Mouse (Mus musculus) hindbrain, embryonic 12.5 days (tissue): Measurements from ENCODE around the gene Map4k4. TPM values are rescaled to one million over a fixed set of nuclear protein-coding genes. Genes with fewer than 3 reads are reported as not detected.

Experiments
- ATAC-seq: fragments of 200-750 bp; cut with Nextera tagmentation; 2 replicates; pipeline ENCODE4 v1.8.0; 2017; ENCODE audit warnings: moderate TSS enrichment; ENCODE audit not compliant: low FRiP score
- H3K27ac ChIP-seq: fragments of 300-500 bp; sonication (generic); 2 replicates; pipeline ENCODE4 v1.5.1; 2016; ENCODE audit warnings: mild to moderate bottlenecking
- H3K27me3 ChIP-seq: fragments of 300-500 bp; sonication (generic); 2 replicates; pipeline ENCODE4 v1.6.1; 2016; ENCODE audit warnings: mild to moderate bottlenecking
- H3K36me3 ChIP-seq: fragments of 300-500 bp; sonication (generic); 2 replicates; pipeline ENCODE4 v1.6.1; 2016; ENCODE audit warnings: mild to moderate bottlenecking
- H3K4me1 ChIP-seq: fragments of 300-500 bp; sonication (generic); 2 replicates; pipeline ENCODE4 v1.6.1; 2016
- H3K4me2 ChIP-seq: fragments of 300-500 bp; sonication (generic); replicated peaks from 2 replicates; pipeline ENCODE4 v1.6.1; 2016; ENCODE audit warnings: mild to moderate bottlenecking
- H3K4me3 ChIP-seq: fragments of 300-500 bp; sonication (generic); 2 replicates; pipeline ENCODE4 v1.5.1; 2016; ENCODE audit warnings: mild to moderate bottlenecking
- H3K9ac ChIP-seq: fragments of 300-500 bp; sonication (generic); 2 replicates; pipeline ENCODE4 v1.6.1; 2016; ENCODE audit warnings: mild to moderate bottlenecking, moderate library complexity
- H3K9me3 ChIP-seq: fragments of 300-500 bp; sonication (generic); replicated peaks from 2 replicates; pipeline ENCODE4 v1.6.1; 2016; ENCODE audit warnings: mild to moderate bottlenecking
- WGBS: fragments of 180-500 bp; shearing (Covaris S2); methylation state at CpG from one replicate; pipeline ENCODE4 v1.1.7; 2016; 5-methylcytosine and 5-hydroxymethylcytosine counted together
- polyA plus RNA-seq: library from polyadenylated mRNA; unstranded; fragments of >200 nt; fragmentation: Nextera tagmentation; extraction: Ambion mirVana; gene quantifications from 2 replicates; pipeline ENCODE4 v1.2.1, GENCODE M21; 2016

The Map4k4 gene
- polyA plus RNA-seq, 1 experiment from 2014 or later = 66.2 TPM

- Histone ChIP-seq H3K36me3 (no peaks in the 10 kb centered on the region), H3K9me3 (no peaks in the 10 kb centered on the region), H3K4me1 (no peaks in the 10 kb centered on the region), H3K4me3 (no peak overlapping the region), H3K9ac (no peak overlapping the region), H3K27ac (no peak overlapping the region), H3K4me2 (no peak overlapping the region), H3K27me3 (no peaks in the 10 kb centered on the region)
- no peak for ATAC-seq
- WGBS = 89% methylated on average over 6 of the region's 6 CpGs
These were observed 145.0 kb downstream of the Map4k4 start for GRCm38 (mm10) chr1:40045686-40046085.

GRCm38 (mm10) chr1:40046600-40046999 lies 145.9 kb downstream of the Map4k4 start:
- H3K36me3 ChIP-seq = no peaks in the 10 kb centered on the region
- H3K27ac ChIP-seq = no peak overlapping the region
- no peaks in the 10 kb centered on the region for H3K4me1 ChIP-seq
- no peak for ATAC-seq
- no peaks in the 10 kb centered on the region for H3K9me3 ChIP-seq
- no peak overlapping the region for H3K4me2 ChIP-seq
- H3K9ac ChIP-seq = no peak overlapping the region
- H3K27me3 ChIP-seq = no peaks in the 10 kb centered on the region
- no peak overlapping the region for H3K4me3 ChIP-seq
- 89% methylated on average over 5 of the region's 5 CpGs for WGBS

- H3K36me3 ChIP-seq = no peaks in the 10 kb centered on the region
- no peak overlapping the region for H3K27ac ChIP-seq
- ATAC-seq = no peak
- H3K4me2 ChIP-seq = no peak overlapping the region
- no peaks in the 10 kb centered on the region for H3K27me3 ChIP-seq
- H3K9me3 ChIP-seq = no peaks in the 10 kb centered on the region
- no peak overlapping the region for H3K9ac ChIP-seq
- H3K4me3 ChIP-seq = no peak overlapping the region
- WGBS = 93% methylated on average over 6 of the region's 6 CpGs
- H3K4me1 ChIP-seq = no peaks in the 10 kb centered on the region
These were observed 150.4 kb downstream of the Map4k4 start for GRCm38 (mm10) chr1:40051157-40051556.

GRCm38 (mm10) chr1:40052156-40052555 lies 151.4 kb downstream of the Map4k4 start:
- Histone ChIP-seq H3K4me2 (no peak overlapping the region), H3K9me3 (no peaks in the 10 kb centered on the region), H3K27me3 (no peaks in the 10 kb centered on the region), H3K36me3 (no peaks in the 10 kb centered on the region), H3K27ac (no peak overlapping the region), H3K9ac (no peak overlapping the region), H3K4me1 (no peaks in the 10 kb centered on the region), H3K4me3 (no peak overlapping the region)
- ATAC-seq = no peak
- WGBS = 66% methylated on average over 8 of the region's 8 CpGs

- no peaks in the 10 kb centered on the region for H3K27me3 ChIP-seq
- no peak overlapping the region for H3K27ac ChIP-seq
- no peak overlapping the region for H3K4me2 ChIP-seq
- 86% methylated on average over 5 of the region's 5 CpGs for WGBS
- ATAC-seq = no peak
- H3K9ac ChIP-seq = no peak overlapping the region
- H3K9me3 ChIP-seq = no peaks in the 10 kb centered on the region
- no peaks in the 10 kb centered on the region for H3K4me1 ChIP-seq
- H3K4me3 ChIP-seq = no peak overlapping the region
- H3K36me3 ChIP-seq = no peaks in the 10 kb centered on the region
These were observed 152.4 kb downstream of the Map4k4 start for GRCm38 (mm10) chr1:40053071-40053470.

GRCm38 (mm10) chr1:40055051-40055450 lies 154.3 kb downstream of the Map4k4 start:
- ATAC-seq = no peak
- H3K27ac ChIP-seq = no peak overlapping the region
- H3K9me3 ChIP-seq = no peaks in the 10 kb centered on the region
- H3K36me3 ChIP-seq = no peaks in the 10 kb centered on the region
- 87% methylated on average over 7 of the region's 7 CpGs for WGBS
- H3K27me3 ChIP-seq = no peaks in the 10 kb centered on the region
- no peaks in the 10 kb centered on the region for H3K4me1 ChIP-seq
- no peak overlapping the region for H3K4me3 ChIP-seq
- H3K4me2 ChIP-seq = no peak overlapping the region
- no peak overlapping the region for H3K9ac ChIP-seq

GRCm38 (mm10) chr1:40055963-40056362 lies 155.2 kb downstream of the Map4k4 start:
- Histone ChIP-seq H3K4me3 (no peak overlapping the region), H3K36me3 (no peaks in the 10 kb centered on the region), H3K4me2 (no peak overlapping the region), H3K9ac (no peak overlapping the region), H3K27me3 (no peaks in the 10 kb centered on the region), H3K9me3 (no peaks in the 10 kb centered on the region), H3K4me1 (no peaks in the 10 kb centered on the region), H3K27ac (no peak overlapping the region)
- no peak for ATAC-seq
- 87% methylated on average over 5 of the region's 5 CpGs for WGBS

GRCm38 (mm10) chr1:40057351-40057750 lies 156.6 kb downstream of the Map4k4 start:
- Histone ChIP-seq H3K4me3 (no peak overlapping the region), H3K4me1 (no peaks in the 10 kb centered on the region), H3K9ac (no peak overlapping the region), H3K9me3 (no peaks in the 10 kb centered on the region), H3K27ac (no peak overlapping the region), H3K4me2 (no peak overlapping the region), H3K36me3 (no peaks in the 10 kb centered on the region), H3K27me3 (no peaks in the 10 kb centered on the region)
- ATAC-seq = no peak
- WGBS = 73% methylated on average over 5 of the region's 5 CpGs

GRCm38 (mm10) chr1:40058013-40058412 lies 157.3 kb downstream of the Map4k4 start:
- H3K27me3 ChIP-seq = no peaks in the 10 kb centered on the region
- no peak overlapping the region for H3K27ac ChIP-seq
- ATAC-seq = no peak
- H3K9ac ChIP-seq = no peak overlapping the region
- no peaks in the 10 kb centered on the region for H3K36me3 ChIP-seq
- 62% methylated on average over 11 of the region's 11 CpGs for WGBS
- no peaks in the 10 kb centered on the region for H3K9me3 ChIP-seq
- peaks cover 1% of the 10 kb centered on the region; the same call in 1 of the 2 replicates for H3K4me1 ChIP-seq
- no peak overlapping the region for H3K4me3 ChIP-seq
- H3K4me2 ChIP-seq = no peak overlapping the region

GRCm38 (mm10) chr1:40059122-40059774 lies 158.5 kb downstream of the Map4k4 start:
- no peak overlapping the region for H3K4me3 ChIP-seq
- H3K9me3 ChIP-seq = no peaks in the 10 kb centered on the region
- no peak overlapping the region for H3K4me2 ChIP-seq
- H3K36me3 ChIP-seq = no peaks in the 10 kb centered on the region
- peaks cover 7% of the 10 kb centered on the region; the same call in 1 of the 2 replicates for H3K4me1 ChIP-seq
- H3K27ac ChIP-seq = no peak overlapping the region
- no peaks in the 10 kb centered on the region for H3K27me3 ChIP-seq
- H3K9ac ChIP-seq = no peak overlapping the region
- ATAC-seq = no peak
- 88% methylated on average over 4 of the region's 4 CpGs for WGBS

GRCm38 (mm10) chr1:40061359-40061758 lies 160.6 kb downstream of the Map4k4 start:
- Histone ChIP-seq H3K9me3 (no peaks in the 10 kb centered on the region), H3K4me1 (peaks cover 7% of the 10 kb centered on the region; the same call in 1 of the 2 replicates), H3K4me2 (no peak overlapping the region), H3K4me3 (no peak overlapping the region), H3K9ac (no peak overlapping the region), H3K36me3 (no peaks in the 10 kb centered on the region), H3K27ac (no peak overlapping the region), H3K27me3 (no peaks in the 10 kb centered on the region)
- 82% methylated on average over 9 of the region's 9 CpGs for WGBS
- no peak for ATAC-seq

GRCm38 (mm10) chr1:40063409-40063808 lies 162.7 kb downstream of the Map4k4 start:
- Histone ChIP-seq H3K27ac (no peak overlapping the region), H3K4me3 (no peak overlapping the region), H3K9me3 (no peaks in the 10 kb centered on the region), H3K27me3 (no peaks in the 10 kb centered on the region), H3K4me1 (peaks cover 7% of the 10 kb centered on the region; the same call in 1 of the 2 replicates), H3K9ac (no peak overlapping the region), H3K36me3 (no peaks in the 10 kb centered on the region), H3K4me2 (no peak overlapping the region)
- WGBS = 64% methylated on average over 4 of the region's 4 CpGs
- ATAC-seq = no peak

- Histone ChIP-seq H3K4me1 (peaks cover 7% of the 10 kb centered on the region; the same call in 1 of the 2 replicates), H3K27ac (no peak overlapping the region), H3K4me2 (no peak overlapping the region), H3K27me3 (no peaks in the 10 kb centered on the region), H3K36me3 (no peaks in the 10 kb centered on the region), H3K9me3 (no peaks in the 10 kb centered on the region), H3K9ac (no peak overlapping the region), H3K4me3 (no peak overlapping the region)
- WGBS = 89% methylated on average over 8 of the region's 8 CpGs
- ATAC-seq = no peak
These were observed 163.8 kb downstream of the Map4k4 start for GRCm38 (mm10) chr1:40064508-40064907.
